ENCODE assay signal across 8 mouse cellular contexts in the genomic region with DNA sequence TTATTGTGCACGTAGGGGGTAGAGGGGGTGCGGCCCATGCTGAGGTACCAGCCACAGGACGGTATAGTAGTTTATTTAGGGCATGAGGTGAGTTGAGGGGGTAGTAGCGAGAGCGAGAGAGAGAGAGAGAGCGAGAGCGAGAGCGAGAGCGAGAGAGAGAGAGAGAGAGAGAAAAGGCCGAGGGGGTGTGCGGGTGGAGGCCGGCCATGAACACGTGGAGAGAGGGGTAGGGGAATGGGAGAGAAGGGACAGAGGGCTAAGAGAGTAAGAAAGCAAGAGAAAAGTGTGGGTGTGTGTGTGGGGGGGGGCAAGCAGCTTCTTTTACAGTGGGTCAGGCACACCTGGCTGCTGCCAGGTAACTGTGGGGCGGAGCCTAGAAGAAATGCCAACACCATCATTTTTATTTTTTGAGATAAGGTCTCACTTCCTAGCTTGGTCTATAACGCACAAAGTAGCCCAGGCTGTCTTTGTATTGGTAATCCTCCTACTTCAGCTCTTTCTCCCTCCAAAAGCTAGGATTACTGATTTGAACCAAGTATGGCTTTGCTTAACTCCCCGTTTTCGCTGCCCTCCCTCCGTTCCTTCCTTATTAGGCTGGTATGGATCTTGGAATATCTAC. TPM values are rescaled to one million over a fixed set of nuclear protein-coding genes. Genes with fewer than 3 reads are reported as not detected.
DNase-seq lines count a peak whose midpoint lies in the region; ATAC-seq and TF ChIP-seq lines count a peak whose summit lies in the region.

No protein-coding gene starts in this region.

- H3K4me3 ChIP-seq in lung, adult 2 months (replicated peaks; ENCODE audit: extremely low read depth, low read depth, low read length): peak overlapping the region; percentile 65
- peak overlapping the region; percentile 97 for H3K4me3 ChIP-seq in embryonic facial prominence, embryonic 15.5 days (replicated peaks)
- peak overlapping the region; percentile 40 for H3K4me3 ChIP-seq in intestine, embryonic 16.5 days (ENCODE audit: low read length)
- peak overlapping the region; percentile 81 for H3K4me3 ChIP-seq in neural tube, embryonic 13.5 days

- H3K27me3 ChIP-seq in embryonic facial prominence, embryonic 15.5 days: no peaks in the 10 kb centered on the region
- no peaks in the 10 kb centered on the region for H3K27me3 ChIP-seq in intestine, embryonic 16.5 days (replicated peaks; ENCODE audit: control insufficient read depth, insufficient read depth, low read length)
- H3K27me3 ChIP-seq in neural tube, embryonic 13.5 days: no peaks in the 10 kb centered on the region

- H3K9ac ChIP-seq in embryonic facial prominence, embryonic 15.5 days: no peak overlapping the region
- H3K9ac ChIP-seq in intestine, embryonic 16.5 days (ENCODE audit: low read depth, low read length): peak overlapping the region; percentile 67
- H3K9ac ChIP-seq in neural tube, embryonic 13.5 days: peak overlapping the region; percentile 58

- WGBS in lung, adult 2 months: 41% methylated on average over 18 of the region's 18 CpGs
- 25% methylated on average over 17 of the region's 18 CpGs for WGBS in embryonic facial prominence, embryonic 15.5 days
- WGBS in intestine, embryonic 16.5 days: 33% methylated on average over 18 of the region's 18 CpGs
- 29% methylated on average over 18 of the region's 18 CpGs for WGBS in neural tube, embryonic 13.5 days

- no peak for DNase-seq in lung, adult 2 months
- DNase-seq in lung, adult 18-20 months: no peak
- DNase-seq in ovary, postnatal 36 days (ENCODE audit: low spot score): no peak
- DNase-seq in ovary, postnatal 10 days (ENCODE audit: low spot score): no peak
- no peak for DNase-seq in left cerebral cortex, adult 8-10 months (ENCODE audit: low spot score in 2 of 2)

- no peak for TF ChIP-seq CTCF in lung, adult 2 months (IDR thresholded peaks at IDR 0.05; ENCODE audit: insufficient read depth, low read length)

- H3K4me2 ChIP-seq in embryonic facial prominence, embryonic 15.5 days (replicated peaks): peak overlapping the region; percentile 95
- peak overlapping the region; percentile 72 for H3K4me2 ChIP-seq in intestine, embryonic 16.5 days (ENCODE audit: low read depth, low read length)
- peak overlapping the region; percentile 99 for H3K4me2 ChIP-seq in neural tube, embryonic 13.5 days

- TF ChIP-seq POLR2A in lung, adult 2 months (IDR thresholded peaks at IDR 0.05; ENCODE audit: borderline replicate concordance, extremely low read depth, low read depth, low read length): no peak

- H3K27ac ChIP-seq in embryonic facial prominence, embryonic 15.5 days (replicated peaks): peak overlapping the region; percentile 88
- peak overlapping the region; percentile 96 for H3K27ac ChIP-seq in intestine, embryonic 16.5 days (ENCODE audit: low read length)
- peak overlapping the region; percentile 81 for H3K27ac ChIP-seq in neural tube, embryonic 13.5 days (replicated peaks)

- H3K9me3 ChIP-seq in embryonic facial prominence, embryonic 15.5 days (replicated peaks): no peaks in the 10 kb centered on the region
- H3K9me3 ChIP-seq in intestine, embryonic 16.5 days (ENCODE audit: control insufficient read depth, low read length): no peaks in the 10 kb centered on the region
- no peaks in the 10 kb centered on the region for H3K9me3 ChIP-seq in neural tube, embryonic 13.5 days

- peaks cover 5% of the 10 kb centered on the region; the same call in 1 of the 2 replicates for H3K4me1 ChIP-seq in lung, adult 2 months (ENCODE audit: control insufficient read depth, insufficient read depth, low read length)
- H3K4me1 ChIP-seq in embryonic facial prominence, embryonic 15.5 days: peaks cover 38% of the 10 kb centered on the region
- peaks cover 26% of the 10 kb centered on the region for H3K4me1 ChIP-seq in intestine, embryonic 16.5 days (ENCODE audit: control insufficient read depth, insufficient read depth, low read length)
- peaks cover 39% of the 10 kb centered on the region for H3K4me1 ChIP-seq in neural tube, embryonic 13.5 days (replicated peaks)

- peaks cover 6% of the 10 kb centered on the region; the same call in 1 of the 2 replicates for H3K36me3 ChIP-seq in embryonic facial prominence, embryonic 15.5 days
- H3K36me3 ChIP-seq in intestine, embryonic 16.5 days (ENCODE audit: control insufficient read depth, insufficient read depth, low read length): peaks cover 8% of the 10 kb centered on the region
- H3K36me3 ChIP-seq in neural tube, embryonic 13.5 days: peaks cover 13% of the 10 kb centered on the region

- no peak for ATAC-seq in embryonic facial prominence, embryonic 15.5 days (ENCODE audit: insufficient number of reproducible peaks, low FRiP score, low TSS enrichment, low read depth)
- ATAC-seq in intestine, embryonic 16.5 days: peak; percentile 17
- ATAC-seq in neural tube, embryonic 13.5 days (ENCODE audit: low read depth): peak; percentile 7

RNA-seq across cellular contexts. Expression of gene H2afj, which starts 0.5 kb away (rescaled TPM):
- polyA plus RNA-seq in lung, adult 2 months (2012; rRNA removed): 242 and 409 TPM in 2 replicates
- 151 and 155 TPM in 2 replicates for polyA plus RNA-seq in embryonic facial prominence, embryonic 15.5 days (2015; fragmentation: Nextera tagmentation; extraction: Ambion mirVana)
- polyA plus RNA-seq in intestine, embryonic 16.5 days (2015; fragmentation: Nextera tagmentation; extraction: Ambion mirVana): 217 and 222 TPM in 2 replicates
- polyA plus RNA-seq in neural tube, embryonic 13.5 days (2015; fragmentation: Nextera tagmentation; extraction: Ambion mirVana): 108 and 135 TPM in 2 replicates
- 10 to 100 TPM; 35.3 to 52.5 (median 39.1) TPM for total RNA-seq in left cerebral cortex, adult 8-10 months (2022)

RNA-seq across cellular contexts. Expression of gene Hist4h4, which starts 3.3 kb away (rescaled TPM):
- 0.65 and 1.1 TPM in 2 replicates for polyA plus RNA-seq in lung, adult 2 months (2012; rRNA removed)
- polyA plus RNA-seq in embryonic facial prominence, embryonic 15.5 days (2015; fragmentation: Nextera tagmentation; extraction: Ambion mirVana): 0.53 and 0.69 TPM in 2 replicates
- 0.40 and 0.49 TPM in 2 replicates for polyA plus RNA-seq in intestine, embryonic 16.5 days (2015; fragmentation: Nextera tagmentation; extraction: Ambion mirVana)
- polyA plus RNA-seq in neural tube, embryonic 13.5 days (2015; fragmentation: Nextera tagmentation; extraction: Ambion mirVana): 0.40 and 0.56 TPM in 2 replicates
- 10 to 100 TPM in 3 of 4 experiments, 1 to 10 TPM in 1; 9.0 to 13.2 (median 12.5) TPM for total RNA-seq in left cerebral cortex, adult 8-10 months (2022)

RNA-seq across cellular contexts. Expression of gene BC049715, which starts 19.9 kb away (rescaled TPM):
- polyA plus RNA-seq in lung, adult 2 months (2012; rRNA removed): 0.57 and 1.0 TPM in 2 replicates
- polyA plus RNA-seq in embryonic facial prominence, embryonic 15.5 days (2015; fragmentation: Nextera tagmentation; extraction: Ambion mirVana): 1.2 and 3.7 TPM in 2 replicates
- 0.65 and 0.93 TPM in 2 replicates for polyA plus RNA-seq in intestine, embryonic 16.5 days (2015; fragmentation: Nextera tagmentation; extraction: Ambion mirVana)
- polyA plus RNA-seq in neural tube, embryonic 13.5 days (2015; fragmentation: Nextera tagmentation; extraction: Ambion mirVana): 1.1 and 1.3 TPM in 2 replicates
- total RNA-seq in left cerebral cortex, adult 8-10 months (2022): 1 to 10 TPM; 2.1 to 5.4 (median 3.7) TPM

RNA-seq across cellular contexts. Expression of gene Wbp11, which starts 20.5 kb away (rescaled TPM):
- polyA plus RNA-seq in lung, adult 2 months (2012; rRNA removed): 31.3 and 32.2 TPM in 2 replicates
- 92.0 and 104 TPM in 2 replicates for polyA plus RNA-seq in embryonic facial prominence, embryonic 15.5 days (2015; fragmentation: Nextera tagmentation; extraction: Ambion mirVana)
- 82.1 and 82.3 TPM in 2 replicates for polyA plus RNA-seq in intestine, embryonic 16.5 days (2015; fragmentation: Nextera tagmentation; extraction: Ambion mirVana)
- polyA plus RNA-seq in neural tube, embryonic 13.5 days (2015; fragmentation: Nextera tagmentation; extraction: Ambion mirVana): 79.6 and 85.0 TPM in 2 replicates
- total RNA-seq in left cerebral cortex, adult 8-10 months (2022): 100 to 1,000 TPM; 110 to 121 (median 116) TPM

RNA-seq across cellular contexts. Expression of gene Gucy2c, which starts 25.9 kb away (rescaled TPM):
- 0.04 and 0.27 TPM in 2 replicates for polyA plus RNA-seq in lung, adult 2 months (2012; rRNA removed)
- polyA plus RNA-seq in embryonic facial prominence, embryonic 15.5 days (2015; fragmentation: Nextera tagmentation; extraction: Ambion mirVana): 0.08 and 0.11 TPM in 2 replicates
- 91.5 and 109 TPM in 2 replicates for polyA plus RNA-seq in intestine, embryonic 16.5 days (2015; fragmentation: Nextera tagmentation; extraction: Ambion mirVana)
- 0.15 and 0.28 TPM in 2 replicates for polyA plus RNA-seq in neural tube, embryonic 13.5 days (2015; fragmentation: Nextera tagmentation; extraction: Ambion mirVana)
- total RNA-seq in left cerebral cortex, adult 8-10 months (2022): under 1 TPM; 0.21 to 0.52 (median 0.37) TPM

Comparison
In these comparisons a context has a peak if more than half of its experiments do, and no peak if none do; other contexts are left out.
1. H3K4me3 ChIP-seq: peak in every context shown above with its lines; median percentile 97 in embryonic facial prominence, embryonic 15.5 days; 81 in neural tube, embryonic 13.5 days; 65 in lung, adult 2 months; 40 in intestine, embryonic 16.5 days.